Mouse (Mus musculus): ENCODE data around the gene Mindy1.
"Not testable (repeated sequence)": the region's sequence is repeated elsewhere in the genome, so short reads cannot be mapped to it uniquely, and the experiment has no call there.

The Mindy1 gene

DNA sequence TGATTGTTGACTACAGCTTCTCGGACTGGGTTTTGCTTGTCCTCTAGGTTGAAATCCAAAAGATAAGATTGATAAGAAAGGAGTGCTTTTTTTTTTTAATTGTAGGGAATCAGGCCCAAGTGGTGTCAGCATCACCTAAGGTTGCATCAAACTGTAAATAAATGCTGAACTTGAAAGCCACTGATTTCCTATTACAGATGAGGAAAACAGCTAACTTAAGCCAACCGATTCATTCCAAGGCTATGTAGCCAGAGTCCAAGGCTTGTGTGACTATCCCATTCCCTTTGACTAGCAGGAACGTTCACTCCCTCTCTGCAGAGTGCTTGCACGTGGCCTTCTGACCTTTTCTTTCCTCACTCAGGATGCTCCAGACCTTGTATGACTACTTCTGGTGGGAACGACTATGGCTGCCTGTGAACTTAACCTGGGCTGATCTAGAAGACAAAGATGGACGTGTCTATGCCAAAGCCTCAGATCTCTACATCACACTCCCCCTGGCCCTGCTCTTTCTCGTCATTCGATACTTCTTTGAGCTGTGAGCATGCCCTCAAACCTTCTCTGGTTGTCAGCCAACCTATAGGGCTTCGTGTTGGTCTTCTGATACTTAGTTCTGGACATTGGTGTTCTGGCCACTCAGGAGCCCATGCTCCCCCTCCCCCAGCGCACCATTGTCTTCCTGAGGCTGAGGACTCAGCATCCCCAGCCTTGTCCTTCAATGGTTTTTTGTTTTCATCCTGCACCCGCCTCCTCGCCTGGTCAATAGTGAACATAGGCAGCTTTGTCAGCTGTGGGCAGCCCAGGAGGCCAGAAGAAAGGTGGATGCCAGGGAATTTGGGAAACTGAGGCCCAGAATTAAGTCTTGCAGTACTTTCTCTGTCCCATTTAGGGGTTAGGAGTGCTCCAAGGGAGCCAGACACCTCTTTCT, 38.8 kb downstream of the Mindy1 start:
- DNase-seq (ENCODE audit: low spot score in 2 of 2), result no peak

DNA sequence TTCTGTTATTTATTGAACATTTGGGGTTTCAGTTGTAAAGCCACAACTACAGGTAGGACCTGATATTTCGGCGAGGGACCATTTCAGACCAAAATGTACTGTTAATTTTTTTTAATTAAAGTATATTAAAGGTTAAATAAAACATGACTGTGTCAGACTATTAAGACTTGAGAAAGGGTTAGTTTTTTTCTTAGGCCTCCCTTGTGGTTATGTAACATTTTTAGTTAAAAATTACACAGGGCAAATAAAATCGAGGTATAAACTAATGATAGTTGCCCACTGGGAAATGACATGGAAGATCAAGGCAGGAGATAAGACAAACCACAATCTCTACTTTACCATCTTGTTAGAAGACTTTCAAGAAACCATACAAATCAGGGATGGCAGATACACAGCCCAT, 42.3 kb downstream of the Mindy1 start:
- no peak for DNase-seq (ENCODE audit: low spot score in 2 of 2)

DNA sequence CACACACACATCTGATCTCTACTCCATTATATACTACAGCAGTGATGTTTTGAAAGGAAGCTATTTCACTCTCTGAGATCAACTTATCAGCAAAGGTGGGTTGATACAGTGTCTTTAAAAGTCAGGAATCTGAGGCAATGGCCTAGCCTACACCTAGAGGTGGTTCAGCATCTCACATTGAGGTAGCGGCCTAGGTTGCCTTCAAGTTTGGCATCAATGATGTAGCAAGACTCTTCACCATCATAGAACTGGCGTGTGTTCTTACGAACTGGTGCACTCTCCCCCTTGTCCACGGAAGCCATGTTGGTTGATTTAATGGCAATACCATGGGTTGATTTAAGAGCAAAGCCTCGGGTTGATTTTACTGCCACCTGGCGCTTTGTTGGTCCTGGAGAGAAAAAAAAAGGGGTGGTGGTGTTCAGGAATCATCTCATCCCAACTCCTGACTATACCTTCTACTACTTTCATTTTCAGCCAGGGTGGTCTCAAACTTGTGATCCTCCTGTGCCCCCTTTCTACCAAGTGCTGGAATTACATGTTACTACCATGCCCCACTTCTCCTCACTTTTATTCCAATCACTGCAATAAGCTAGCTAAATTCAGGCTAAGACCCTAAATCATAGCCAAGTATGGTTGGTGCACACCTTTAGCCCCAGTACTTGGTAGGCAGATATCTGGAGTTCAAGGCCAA, 43.5 kb downstream of the Mindy1 start:
- no peak for DNase-seq (ENCODE audit: low spot score in 2 of 2)

DNA sequence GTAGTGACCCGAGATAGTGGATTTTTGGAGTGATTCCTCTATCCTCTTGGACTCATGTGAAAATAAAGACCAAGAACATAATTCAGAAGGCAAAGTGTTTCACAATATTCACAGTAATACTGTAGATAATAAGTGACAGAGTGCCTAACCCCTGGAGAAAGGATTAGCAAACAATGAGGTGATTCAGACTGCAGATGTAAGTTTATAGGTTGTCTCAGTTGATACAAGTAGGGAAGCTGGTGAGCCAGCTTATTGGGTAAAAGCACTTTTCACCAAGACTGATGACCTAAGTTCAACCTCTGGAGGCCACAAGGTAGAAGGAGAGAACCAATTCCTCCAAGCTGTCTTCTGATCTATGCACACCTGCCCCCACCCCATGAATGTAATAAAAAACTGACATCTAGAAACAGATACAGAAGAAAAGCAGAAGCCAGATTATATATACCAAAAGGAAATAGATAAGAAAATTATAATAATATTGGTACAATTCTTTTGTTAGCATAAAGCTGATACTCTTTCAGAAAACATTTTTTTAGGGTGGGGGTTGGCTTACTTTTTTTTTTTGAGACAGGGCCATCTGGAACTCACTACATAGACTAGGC, 47.8 kb downstream of the Mindy1 start:
- DNase-seq (ENCODE audit: low spot score in 2 of 2), result no peak

DNA sequence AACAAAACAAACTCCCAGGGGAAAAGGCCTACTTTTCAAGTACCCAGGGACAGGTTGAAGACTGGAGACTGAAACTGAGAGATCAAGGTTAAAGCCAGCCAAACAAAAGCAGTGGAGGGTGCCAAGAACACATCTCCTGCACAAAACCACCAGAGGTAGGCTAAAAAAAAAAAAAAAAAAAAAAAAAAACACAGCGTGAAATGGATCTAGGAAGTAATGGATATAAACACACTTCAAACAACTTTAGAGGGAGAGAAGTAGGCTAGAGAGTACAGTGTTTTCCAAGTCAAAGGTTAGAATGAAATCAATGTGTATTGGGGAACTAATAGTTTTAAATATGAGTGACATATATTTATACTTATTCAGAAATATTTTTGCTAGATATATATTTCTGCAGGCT, 50.4 kb downstream of the Mindy1 start:
- DNase-seq (ENCODE audit: low spot score in 2 of 2), result no peak

DNA sequence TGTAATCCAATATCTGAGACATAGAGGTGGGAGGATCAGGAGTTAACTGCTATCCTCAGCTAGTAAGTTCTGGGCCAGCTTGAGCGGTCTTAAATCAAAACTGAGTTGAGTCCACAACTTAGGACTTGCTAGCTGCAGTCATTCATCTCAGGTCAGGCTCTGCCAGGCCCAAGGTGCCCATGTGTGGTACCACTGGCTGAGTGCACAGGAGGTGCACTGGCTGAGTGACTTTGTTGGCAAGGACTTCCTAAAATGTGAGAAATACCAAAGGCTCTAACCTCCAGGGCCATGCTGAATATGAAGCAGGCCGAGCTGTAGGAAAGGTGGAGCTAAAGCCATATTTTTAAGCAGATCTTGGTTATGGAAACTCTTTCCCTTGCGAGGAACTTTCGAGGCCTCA, 56.2 kb downstream of the Mindy1 start:
- DNase-seq (ENCODE audit: low spot score in 2 of 2), result no peak

DNA sequence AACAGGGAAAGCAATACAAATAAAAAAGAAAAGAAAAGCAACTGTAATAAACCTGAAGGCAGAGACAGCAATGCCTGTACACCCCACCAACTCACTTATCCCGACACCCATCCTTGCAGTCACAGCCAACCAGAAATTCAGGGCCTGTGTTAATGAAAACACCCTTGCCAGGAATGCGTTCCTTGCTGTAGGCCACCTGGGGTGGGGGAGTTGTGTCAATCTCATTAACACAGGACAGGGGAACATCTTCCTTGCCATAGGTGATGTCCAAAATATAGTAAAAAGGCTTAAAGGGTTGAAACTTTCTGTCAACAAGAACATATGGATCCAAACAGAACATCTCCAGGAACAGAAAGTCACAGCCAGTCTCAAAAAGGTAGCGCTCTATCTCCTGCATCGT, 57.1 kb downstream of the Mindy1 start:
- no peak for DNase-seq (ENCODE audit: low spot score in 2 of 2)

DNA sequence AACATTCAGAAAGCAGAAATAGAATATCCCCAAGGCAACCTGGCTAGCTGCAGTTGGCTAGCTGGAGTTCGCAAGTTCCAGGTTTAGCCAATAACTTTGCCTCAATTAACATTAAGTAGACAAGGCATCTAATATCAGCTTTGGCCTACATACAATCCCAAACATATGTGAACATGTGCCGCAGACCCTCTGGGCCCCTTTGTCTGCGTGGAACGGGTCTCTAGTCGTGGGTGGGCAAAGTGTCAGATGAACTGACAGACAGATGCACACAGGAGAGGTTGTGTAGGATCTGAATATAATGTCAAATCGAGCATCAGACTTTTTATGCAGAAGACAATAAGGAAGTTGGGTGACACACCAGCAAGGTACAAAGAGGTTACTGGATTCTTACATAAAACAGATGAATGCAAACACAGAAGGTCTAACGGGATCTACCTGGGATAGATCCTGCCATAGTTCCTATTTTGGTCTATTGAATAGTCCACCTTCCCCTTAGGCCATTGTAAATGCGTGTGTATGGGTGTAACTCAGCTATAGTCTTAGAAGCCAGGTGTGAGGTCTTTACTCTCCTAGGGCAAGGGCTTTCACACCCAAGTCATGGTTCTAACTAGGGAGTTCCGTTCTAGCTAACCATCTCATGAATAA, 62.3 kb downstream of the Mindy1 start:
- not testable (repeated sequence) for DNase-seq (ENCODE audit: low spot score in 2 of 2)
